8 mouse cellular contexts compared by ENCODE assay signal in the genomic region with DNA sequence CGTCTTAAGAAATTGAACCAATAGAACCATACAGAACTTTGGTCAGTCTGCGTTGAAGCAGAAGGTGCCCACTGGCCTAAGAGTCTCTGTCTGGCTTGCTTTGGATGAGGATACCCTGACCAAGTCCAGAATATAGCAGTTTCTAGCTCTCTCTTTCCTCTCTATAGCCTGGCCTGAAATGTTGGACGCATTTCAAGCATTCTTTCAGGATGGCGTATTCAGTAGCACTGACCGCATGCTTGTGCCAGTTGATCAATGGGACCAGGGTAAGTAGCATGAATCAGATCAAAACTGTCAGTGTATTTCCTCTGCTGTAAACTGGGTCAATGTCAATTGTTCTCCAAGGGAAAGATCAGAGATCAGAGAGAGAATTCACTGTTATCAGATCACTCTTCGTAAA. TPM values are rescaled to one million over a fixed set of nuclear protein-coding genes. Genes with fewer than 3 reads are reported as not detected.
DNase-seq lines count a peak whose midpoint lies in the region; ATAC-seq lines count a peak whose summit lies in the region.

No protein-coding gene starts in this region.

- H3K36me3 ChIP-seq in intestine, embryonic 15.5 days = no peaks in the 10 kb centered on the region
- H3K36me3 ChIP-seq in intestine, embryonic 16.5 days (ENCODE audit: control insufficient read depth, insufficient read depth, low read length) = no peaks in the 10 kb centered on the region
- no peaks in the 10 kb centered on the region for H3K36me3 ChIP-seq in forebrain, embryonic 16.5 days (ENCODE audit: control insufficient read depth, insufficient read depth)

- H3K9ac ChIP-seq in intestine, embryonic 15.5 days = no peak overlapping the region
- no peak overlapping the region for H3K9ac ChIP-seq in intestine, embryonic 16.5 days (ENCODE audit: low read depth, low read length)
- H3K9ac ChIP-seq in forebrain, embryonic 16.5 days (replicated peaks; ENCODE audit: low read depth, low read length) = no peak overlapping the region

- no peaks in the 10 kb centered on the region for H3K27me3 ChIP-seq in intestine, embryonic 15.5 days (replicated peaks)
- H3K27me3 ChIP-seq in intestine, embryonic 16.5 days (replicated peaks; ENCODE audit: control insufficient read depth, insufficient read depth, low read length) = 0 out of 2 replicates have a peak, but pooled peaks cover 3% of the 10 kb centered on the region
- peaks cover 2% of the 10 kb centered on the region; the same call in 1 of the 2 replicates for H3K27me3 ChIP-seq in forebrain, embryonic 16.5 days (replicated peaks; ENCODE audit: control insufficient read depth, insufficient read depth, low read length)

- peak; percentile 51 for DNase-seq in adrenal gland, postnatal 10 days
- DNase-seq in mesoderm, embryonic 11.5 days (ENCODE audit: low read depth, low spot score) = peak; percentile 21
- DNase-seq in left cerebral cortex, adult 9 months (ENCODE audit: low spot score in 2 of 2) = no peak
- no peak for DNase-seq in urinary bladder, postnatal 36 days (ENCODE audit: low spot score in 2 of 2)
- no peak for DNase-seq in right cerebral cortex, adult 18-20 months

- H3K9me3 ChIP-seq in intestine, embryonic 15.5 days = no peaks in the 10 kb centered on the region
- no peaks in the 10 kb centered on the region for H3K9me3 ChIP-seq in intestine, embryonic 16.5 days (ENCODE audit: control insufficient read depth, low read length)
- no peaks in the 10 kb centered on the region for H3K9me3 ChIP-seq in forebrain, embryonic 16.5 days (ENCODE audit: control insufficient read depth, low read length)

- no peak overlapping the region for H3K4me2 ChIP-seq in intestine, embryonic 15.5 days (replicated peaks)
- no peak overlapping the region for H3K4me2 ChIP-seq in intestine, embryonic 16.5 days (ENCODE audit: low read depth, low read length)
- no peak overlapping the region for H3K4me2 ChIP-seq in forebrain, embryonic 16.5 days (ENCODE audit: low read length)

- H3K27ac ChIP-seq in intestine, embryonic 15.5 days = no peak overlapping the region
- H3K27ac ChIP-seq in intestine, embryonic 16.5 days (ENCODE audit: low read length) = no peak overlapping the region
- no peak overlapping the region for H3K27ac ChIP-seq in forebrain, embryonic 16.5 days (ENCODE audit: low read length)

- H3K4me1 ChIP-seq in intestine, embryonic 15.5 days (replicated peaks) = peaks cover 3% of the 10 kb centered on the region; the same call in 1 of the 2 replicates
- H3K4me1 ChIP-seq in intestine, embryonic 16.5 days (ENCODE audit: control insufficient read depth, insufficient read depth, low read length) = 0 out of 2 replicates have a peak, but pooled peaks cover 3% of the 10 kb centered on the region
- H3K4me1 ChIP-seq in forebrain, embryonic 16.5 days (replicated peaks; ENCODE audit: control insufficient read depth, insufficient read depth, low read length) = peaks cover 14% of the 10 kb centered on the region

- H3K4me3 ChIP-seq in intestine, embryonic 15.5 days (replicated peaks) = no peak overlapping the region
- H3K4me3 ChIP-seq in intestine, embryonic 16.5 days (ENCODE audit: low read length) = no peak overlapping the region
- no peak overlapping the region for H3K4me3 ChIP-seq in forebrain, embryonic 16.5 days (replicated peaks; ENCODE audit: low read length)

- WGBS in intestine, embryonic 15.5 days = 60% methylated on average over 6 of the region's 6 CpGs
- WGBS in intestine, embryonic 16.5 days = 58% methylated on average over 6 of the region's 6 CpGs
- 22% methylated on average over 6 of the region's 6 CpGs for WGBS in forebrain, embryonic 16.5 days

- 0 out of 2 replicates have a peak, but pooled peaks have one; percentile 34 for ATAC-seq in intestine, embryonic 15.5 days
- no peak for ATAC-seq in intestine, embryonic 16.5 days
- ATAC-seq in forebrain, embryonic 16.5 days = peak; percentile 77

RNA-seq across cellular contexts. Expression of gene Otud1, which starts 6.6 kb away (rescaled TPM):
- polyA plus RNA-seq in intestine, embryonic 15.5 days (2015; fragmentation: Nextera tagmentation; extraction: Ambion mirVana) = 1.1 and 1.3 TPM in 2 replicates
- 0.45 and 0.75 TPM in 2 replicates for polyA plus RNA-seq in intestine, embryonic 16.5 days (2015; fragmentation: Nextera tagmentation; extraction: Ambion mirVana)
- 10 to 100 TPM in 1 of 2 experiments, 1 to 10 TPM in 1; 9.4 to 10.6 TPM for total RNA-seq in adrenal gland, postnatal 10 days (2021)
- polyA plus RNA-seq in forebrain, embryonic 16.5 days (2015; fragmentation: Nextera tagmentation; extraction: Ambion mirVana) = 1.6 and 2.1 TPM in 2 replicates

Comparison
In these comparisons a context has a peak if more than half of its experiments do, and no peak if none do; other contexts are left out.
1. DNase-seq: peak in adrenal gland, postnatal 10 days (single experiment) and mesoderm, embryonic 11.5 days (single experiment); none in left cerebral cortex, adult 9 months (0 of 2), urinary bladder, postnatal 36 days (0 of 2) and right cerebral cortex, adult 18-20 months (single experiment).